Mouse (Mus musculus) myocyte (in vitro differentiated cells): ENCODE results near the gene Sart1. TPM values are rescaled to one million over a fixed set of nuclear protein-coding genes. Genes with fewer than 3 reads are reported as not detected.

Source experiments
- H3K27me3 ChIP-seq: one replicate; pipeline ENCODE4 v1.6.1; 2011; ENCODE audit not compliant: control insufficient read depth, insufficient read depth, insufficient read length
- H3K36me3 ChIP-seq: one replicate; pipeline ENCODE4 v1.6.1; 2011; ENCODE audit not compliant: control insufficient read depth, insufficient read depth
- H3K4me2 ChIP-seq: one replicate; pipeline ENCODE4 v1.6.1; 2011; ENCODE audit warnings: low read depth, control low read depth
- H3K4me3 ChIP-seq: one replicate; pipeline ENCODE4 v1.5.1; 2011; ENCODE audit warnings: mild to moderate bottlenecking, control low read depth, moderate library complexity
- H3K79me2 ChIP-seq: one replicate; pipeline ENCODE4 v1.6.1; 2011; ENCODE audit not compliant: control insufficient read depth, insufficient read depth
- H3ac ChIP-seq: one replicate; pipeline ENCODE4 v1.6.1; 2011; ENCODE audit not compliant: control insufficient read depth, insufficient read length
- CEBPB ChIP-seq: IDR thresholded peaks from 2 replicates; pipeline ENCODE4 v1.6.1; 2011; ENCODE audit warnings: mild to moderate bottlenecking, moderate library complexity; ENCODE audit not compliant: poor library complexity, insufficient read depth, severe bottlenecking
- E2F4 ChIP-seq: IDR thresholded peaks from one replicate; pipeline ENCODE4 v1.6.1; 2011; ENCODE audit warnings: mild to moderate bottlenecking, control low read depth, moderate library complexity; ENCODE audit not compliant: insufficient read depth
- MAX ChIP-seq: IDR thresholded peaks from one replicate; pipeline ENCODE4 v1.6.1; 2011; ENCODE audit warnings: low read depth, mild to moderate bottlenecking, control low read depth
- MYOD1 ChIP-seq, 3 experiments: IDR thresholded peaks; one replicate each; pipeline ENCODE4 v1.6.1; 2011; ENCODE audit warnings: control low read depth in 2 of 3, low read depth in 2 of 3, mild to moderate bottlenecking in 2 of 3, moderate library complexity in 1 of 3; ENCODE audit not compliant: insufficient read length in 2 of 3, control insufficient read depth in 1 of 3
- MYOG ChIP-seq, 3 experiments: IDR thresholded peaks; one replicate each; pipeline ENCODE4 v1.6.1; 2011; ENCODE audit warnings: control low read depth in 2 of 3, low read depth in 2 of 3, mild to moderate bottlenecking in 2 of 3; ENCODE audit not compliant: insufficient read length in 2 of 3, control insufficient read depth in 1 of 3, insufficient read depth in 1 of 3
- POLR2A ChIP-seq: IDR thresholded peaks from one replicate; pipeline ENCODE4 v1.6.1; 2011; ENCODE audit warnings: low read depth, mild to moderate bottlenecking, control low read depth, moderate library complexity; ENCODE audit not compliant: insufficient read length
- POLR2AphosphoS2 ChIP-seq: IDR thresholded peaks from one replicate; pipeline ENCODE4 v1.6.1; 2011; ENCODE audit warnings: low read depth, control low read depth; ENCODE audit not compliant: insufficient read length
- REST ChIP-seq: IDR thresholded peaks from one replicate; pipeline ENCODE4 v1.6.1; 2011; ENCODE audit warnings: mild to moderate bottlenecking, control low read depth, moderate library complexity; ENCODE audit not compliant: insufficient read depth, insufficient read length
- SRF ChIP-seq: IDR thresholded peaks from one replicate; pipeline ENCODE4 v1.6.1; 2011; ENCODE audit warnings: low read depth; ENCODE audit not compliant: control insufficient read depth, insufficient read length
- TCF12 ChIP-seq: IDR thresholded peaks from one replicate; pipeline ENCODE4 v1.6.1; 2011; ENCODE audit warnings: mild to moderate bottlenecking, control low read depth; ENCODE audit not compliant: poor library complexity, insufficient read depth, severe bottlenecking
- TCF3 ChIP-seq: IDR thresholded peaks from one replicate; pipeline ENCODE4 v1.6.1; 2011; ENCODE audit warnings: low read depth, control low read depth; ENCODE audit not compliant: insufficient read length
- USF1 ChIP-seq: IDR thresholded peaks from one replicate; pipeline ENCODE4 v1.6.1; 2011; ENCODE audit warnings: low read depth, mild to moderate bottlenecking, control low read depth, moderate library complexity
- polyA plus RNA-seq: library from polyadenylated mRNA; unstranded; fragments of >200 nt; fragmentation: generic; extraction: Trizol; gene quantifications from one replicate; pipeline ENCODE4 v1.2.1, GENCODE M21; 2012; ENCODE audit warnings: missing spikeins

The Sart1 gene
- polyA plus RNA-seq, 1 experiment, result 55.6 TPM

DNA sequence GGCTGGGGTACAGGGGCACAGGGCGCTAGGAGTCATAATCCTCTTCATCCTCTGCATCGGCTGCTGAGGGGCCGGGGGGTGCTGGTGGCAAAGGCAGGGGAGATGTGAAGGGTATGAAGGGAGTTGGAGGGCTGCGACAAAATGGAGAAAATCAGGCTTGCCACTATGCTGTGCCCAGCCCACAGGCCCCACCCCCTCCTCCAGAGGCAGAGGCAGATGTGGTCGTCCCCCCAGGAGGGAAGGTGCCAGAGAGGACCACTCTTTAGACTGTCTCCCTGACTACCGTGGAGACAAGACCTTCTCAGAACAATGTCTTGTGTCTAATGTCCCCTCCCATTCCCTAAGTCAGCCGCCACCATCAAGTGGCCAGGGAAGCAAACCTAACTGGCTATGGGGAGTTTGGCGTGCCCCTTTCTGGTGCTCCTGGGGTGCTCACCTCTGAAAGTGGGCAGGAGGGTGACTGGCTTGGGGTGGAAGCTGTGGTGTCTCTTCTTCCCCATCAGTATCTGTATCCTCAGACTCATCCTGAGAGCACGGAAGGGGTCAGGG is 34.5 kb upstream of the Sart1 start:
- Histone ChIP-seq H3K36me3 (peaks cover 21% of the 10 kb centered on the region), H3K4me3 (peak overlapping the region; percentile 68), H3K4me2 (peak overlapping the region; percentile 94), H3K79me2 (peaks cover 31% of the 10 kb centered on the region), H3K27me3 (no peaks in the 10 kb centered on the region), H3ac (no peak overlapping the region)
- TF ChIP-seq TCF12 (no peak), TCF3 (no peak), E2F4 (no peak), MYOD1 (IDR thresholded peaks at IDR 0.05; ENCODE audit: control insufficient read depth in 1 of 3, insufficient read length in 2 of 3, low read depth in 2 of 3) (no peak), POLR2A (no peak), POLR2AphosphoS2 (no peak)

DNA sequence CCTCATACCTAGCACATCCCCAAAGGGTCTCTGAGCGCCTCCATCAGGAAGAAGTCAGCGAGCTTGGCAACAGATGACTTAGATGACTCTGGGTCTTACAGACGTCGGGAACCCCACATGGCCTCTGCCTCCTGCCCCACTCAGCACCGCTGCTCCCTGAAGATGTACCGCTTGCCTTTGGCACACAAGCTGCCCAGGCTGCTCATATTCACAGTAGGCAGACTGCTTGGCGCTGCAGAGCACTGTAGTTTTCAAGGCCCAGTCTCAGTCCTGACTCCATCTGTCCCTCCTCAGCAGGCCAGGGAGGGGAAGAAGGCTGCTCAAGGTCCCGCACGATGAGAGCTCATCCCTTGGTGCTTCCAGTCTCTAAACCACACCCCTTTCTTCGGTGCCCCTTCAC is 33.8 kb upstream of the Sart1 start:
- TF ChIP-seq E2F4 (no peak), SRF (no peak), TCF3 (no peak), MYOD1 (IDR thresholded peaks at IDR 0.05; ENCODE audit: control insufficient read depth in 1 of 3, insufficient read length in 2 of 3, low read depth in 2 of 3) (no peak), REST (no peak), POLR2AphosphoS2 (no peak), CEBPB (no peak), MYOG (IDR thresholded peaks at IDR 0.05; ENCODE audit: control insufficient read depth in 1 of 3, insufficient read depth in 1 of 3, insufficient read length in 2 of 3, low read depth in 2 of 3) (no peak), POLR2A (no peak)
- no peak overlapping the region for H3ac ChIP-seq
- peaks cover 21% of the 10 kb centered on the region for H3K36me3 ChIP-seq
- H3K27me3 ChIP-seq, result no peaks in the 10 kb centered on the region
- H3K4me3 ChIP-seq, result no peak overlapping the region
- H3K4me2 ChIP-seq, result peak overlapping the region; percentile 22
- peaks cover 31% of the 10 kb centered on the region for H3K79me2 ChIP-seq

DNA sequence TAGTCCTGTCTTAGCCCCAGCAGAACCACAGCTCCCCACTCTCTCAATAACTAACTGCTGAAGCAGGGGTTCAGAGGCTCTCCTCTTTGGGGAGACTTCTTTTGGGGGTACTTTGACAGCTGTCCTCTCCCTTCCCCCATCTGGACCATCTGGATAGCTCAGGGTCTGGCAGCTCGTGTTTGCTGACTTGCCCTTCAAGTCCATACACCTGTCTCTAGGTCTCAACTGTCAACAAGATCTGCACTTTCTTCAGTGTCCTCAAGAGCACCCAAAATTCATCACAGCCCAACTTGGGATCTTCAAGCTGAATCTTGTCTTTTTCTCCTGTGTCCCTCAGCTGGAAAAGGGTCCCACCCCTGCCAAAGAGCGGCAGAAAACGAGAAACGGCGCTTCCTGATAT is 33.3 kb upstream of the Sart1 start:
- TF ChIP-seq TCF3 (no peak), MYOG (IDR thresholded peaks at IDR 0.05; ENCODE audit: control insufficient read depth in 1 of 3, insufficient read depth in 1 of 3, insufficient read length in 2 of 3, low read depth in 2 of 3) (peak in 1 of 3 experiments; percentile 40), MYOD1 (IDR thresholded peaks at IDR 0.05; ENCODE audit: control insufficient read depth in 1 of 3, insufficient read length in 2 of 3, low read depth in 2 of 3) (peak; percentile 73 to 93 (median 89)), MAX (no peak), POLR2AphosphoS2 (no peak)
- Histone ChIP-seq H3K79me2 (peaks cover 31% of the 10 kb centered on the region), H3ac (no peak overlapping the region), H3K36me3 (peaks cover 16% of the 10 kb centered on the region), H3K27me3 (no peaks in the 10 kb centered on the region), H3K4me3 (no peak overlapping the region), H3K4me2 (peak overlapping the region; percentile 43)

DNA sequence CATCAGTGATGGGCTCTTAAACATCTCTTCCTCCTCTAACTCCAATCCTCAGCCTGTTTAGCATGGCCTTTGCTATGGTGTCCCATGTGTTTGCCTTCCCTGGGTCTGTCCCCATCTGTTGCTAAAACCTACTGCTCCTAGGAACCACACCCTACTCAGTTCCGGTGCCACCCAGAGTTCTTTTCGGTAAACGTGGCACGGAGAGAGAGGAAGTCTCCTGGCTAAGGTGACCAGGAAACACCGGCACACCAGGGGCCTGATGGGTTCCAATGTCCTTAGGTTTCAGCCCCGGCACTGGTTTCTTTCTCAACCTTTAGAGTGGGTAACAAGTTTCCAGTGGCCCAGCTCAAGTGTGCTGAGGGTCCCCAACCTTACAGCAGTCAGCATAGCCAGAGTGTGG is 32.1 kb upstream of the Sart1 start:
- H3K36me3 ChIP-seq, result peaks cover 14% of the 10 kb centered on the region
- H3ac ChIP-seq, result no peak overlapping the region
- no peak for TF ChIP-seq TCF3
- TF ChIP-seq REST, result no peak
- TF ChIP-seq CEBPB, result no peak
- no peak for TF ChIP-seq MYOG (IDR thresholded peaks at IDR 0.05; ENCODE audit: control insufficient read depth in 1 of 3, insufficient read depth in 1 of 3, insufficient read length in 2 of 3, low read depth in 2 of 3)
- no peak for TF ChIP-seq POLR2AphosphoS2
- no peak for TF ChIP-seq SRF
- TF ChIP-seq USF1, result no peak
- no peak for TF ChIP-seq MAX
- TF ChIP-seq E2F4, result no peak
- TF ChIP-seq MYOD1 (IDR thresholded peaks at IDR 0.05; ENCODE audit: control insufficient read depth in 1 of 3, insufficient read length in 2 of 3, low read depth in 2 of 3), result no peak
- TF ChIP-seq TCF12, result no peak
- no peak for TF ChIP-seq POLR2A

GRCm38 (mm10) chr19:5419630-5420029 is 31.1 kb upstream of the Sart1 start:
- Histone ChIP-seq H3ac (no peak overlapping the region), H3K4me3 (no peak overlapping the region), H3K4me2 (no peak overlapping the region), H3K36me3 (peaks cover 14% of the 10 kb centered on the region), H3K27me3 (no peaks in the 10 kb centered on the region), H3K79me2 (peaks cover 13% of the 10 kb centered on the region)
- TF ChIP-seq SRF (no peak), TCF3 (no peak), POLR2AphosphoS2 (no peak), MYOG (IDR thresholded peaks at IDR 0.05; ENCODE audit: control insufficient read depth in 1 of 3, insufficient read depth in 1 of 3, insufficient read length in 2 of 3, low read depth in 2 of 3) (no peak), TCF12 (no peak), REST (no peak), USF1 (no peak), MAX (no peak), POLR2A (no peak), E2F4 (no peak), MYOD1 (IDR thresholded peaks at IDR 0.05; ENCODE audit: control insufficient read depth in 1 of 3, insufficient read length in 2 of 3, low read depth in 2 of 3) (no peak)

More for the DNA sequence above, 32.1 kb upstream of the Sart1 start:
- Histone ChIP-seq H3K27me3 (no peaks in the 10 kb centered on the region), H3K4me3 (no peak overlapping the region), H3K79me2 (peaks cover 19% of the 10 kb centered on the region), H3K4me2 (no peak overlapping the region)
